Mouse (Mus musculus): ENCODE results near the gene Cyp26c1.

Gene Cyp26c1

GRCm38 (mm10) chr19:37685281-37685680 is at the start of gene Cyp26c1:
TSS of gene Cyp26c1 (plus strand) at chr19:37685581.
- DNase-seq (ENCODE audit: low spot score in 2 of 2): no peak

GRCm38 (mm10) chr19:37647994-37648393 is 37.4 kb upstream of the Cyp26c1 start:
- no peak for DNase-seq (ENCODE audit: low spot score in 2 of 2)

- DNase-seq (ENCODE audit: low spot score in 2 of 2): no peak
Measured at GRCm38 (mm10) chr19:37650526-37650925, 34.9 kb upstream of the Cyp26c1 start.

GRCm38 (mm10) chr19:37654012-37654411 is 31.4 kb upstream of the Cyp26c1 start:
- no peak for DNase-seq (ENCODE audit: low spot score in 2 of 2)

GRCm38 (mm10) chr19:37656441-37656840 is 28.9 kb upstream of the Cyp26c1 start:
- no peak for DNase-seq (ENCODE audit: low spot score in 2 of 2)

- no peak for DNase-seq (ENCODE audit: low spot score in 2 of 2)
Measured at GRCm38 (mm10) chr19:37665256-37665655, 20.1 kb upstream of the Cyp26c1 start.

- no peak for DNase-seq (ENCODE audit: low spot score in 2 of 2)
Measured at GRCm38 (mm10) chr19:37667855-37668594, 17.4 kb upstream of the Cyp26c1 start.

GRCm38 (mm10) chr19:37668657-37669056 is 16.7 kb upstream of the Cyp26c1 start:
- DNase-seq (ENCODE audit: low spot score in 2 of 2): no peak

GRCm38 (mm10) chr19:37669486-37669885 is 15.9 kb upstream of the Cyp26c1 start:
- DNase-seq (ENCODE audit: low spot score in 2 of 2): no peak

GRCm38 (mm10) chr19:37673393-37673792 is 12.0 kb upstream of the Cyp26c1 start:
- DNase-seq (ENCODE audit: low spot score in 2 of 2): no peak

- no peak for DNase-seq (ENCODE audit: low spot score in 2 of 2)
Measured at GRCm38 (mm10) chr19:37686347-37686746, 966 bp downstream of the Cyp26c1 start.

- DNase-seq (ENCODE audit: low spot score in 2 of 2): no peak
Measured at GRCm38 (mm10) chr19:37686941-37687850, 1.8 kb downstream of the Cyp26c1 start.

- DNase-seq (ENCODE audit: low spot score in 2 of 2): no peak
Measured at GRCm38 (mm10) chr19:37689478-37689877, 4.1 kb downstream of the Cyp26c1 start.

GRCm38 (mm10) chr19:37690716-37691115 is 5.3 kb downstream of the Cyp26c1 start:
- DNase-seq (ENCODE audit: low spot score in 2 of 2): no peak

GRCm38 (mm10) chr19:37692879-37693278 is 7.5 kb downstream of the Cyp26c1 start:
- DNase-seq (ENCODE audit: low spot score in 2 of 2): no peak

GRCm38 (mm10) chr19:37695146-37695545 is 9.8 kb downstream of the Cyp26c1 start:
- no peak for DNase-seq (ENCODE audit: low spot score in 2 of 2)

- no peak for DNase-seq (ENCODE audit: low spot score in 2 of 2)
Measured at GRCm38 (mm10) chr19:37695762-37696602, 10.6 kb downstream of the Cyp26c1 start.

GRCm38 (mm10) chr19:37696603-37697334 is 11.4 kb downstream of the Cyp26c1 start:
- no peak for DNase-seq (ENCODE audit: low spot score in 2 of 2)

GRCm38 (mm10) chr19:37697335-37697636 is 11.9 kb downstream of the Cyp26c1 start:
- DNase-seq (ENCODE audit: low spot score in 2 of 2): no peak

GRCm38 (mm10) chr19:37697651-37698272 is 12.4 kb downstream of the Cyp26c1 start, which contains the start of gene Cyp26a1:
TSS of gene Cyp26a1 (plus strand) at chr19:37697798.
- DNase-seq (ENCODE audit: low spot score in 2 of 2): no peak
